Mouse (Mus musculus) kidney, postnatal 10 days (tissue): ENCODE measurements at regions not wholly inside any gene's neighbourhood (a gene's known extent, or its start where the extent isn't known, plus 50 kb on each side); places are given as distances from the start of the nearest gene placed in this dataset.
"Not testable (repeated sequence)": the region's sequence is repeated elsewhere in the genome, so short reads cannot be mapped to it uniquely, and the experiment has no call there.

Experiments used
- DNase-seq: peaks from one replicate; pipeline ENCODE4 v3.0.0; 2021; ENCODE audit warnings: mixed read lengths

- DNase-seq, result peak; percentile 78
Measured at GRCm38 (mm10) chr5:68252671-68253070, 221.0 kb downstream of the Grxcr1 start.

GRCm38 (mm10) chr5:68253476-68253875 is 221.8 kb downstream of the Grxcr1 start:
- no peak for DNase-seq

GRCm38 (mm10) chr5:68254111-68254510 is 222.5 kb downstream of the Grxcr1 start:
- no peak for DNase-seq

- no peak for DNase-seq
Measured at GRCm38 (mm10) chr5:68264206-68264605, 232.6 kb downstream of the Grxcr1 start.

- no peak for DNase-seq
Measured at GRCm38 (mm10) chr5:68274271-68274670, 242.6 kb downstream of the Grxcr1 start.

- no peak for DNase-seq
Measured at GRCm38 (mm10) chr5:68275558-68276263, 244.1 kb downstream of the Grxcr1 start.

GRCm38 (mm10) chr5:68295774-68296173 is 264.1 kb downstream of the Grxcr1 start:
- DNase-seq, result not testable (repeated sequence)

GRCm38 (mm10) chr5:68313187-68313586 is 281.6 kb downstream of the Grxcr1 start:
- no peak for DNase-seq

- DNase-seq, result no peak
Measured at GRCm38 (mm10) chr5:68318979-68319378, 287.3 kb downstream of the Grxcr1 start.

GRCm38 (mm10) chr5:68326998-68327593 is 295.5 kb downstream of the Grxcr1 start:
- DNase-seq, result no peak

- DNase-seq, result no peak
Measured at GRCm38 (mm10) chr5:68329311-68329710, 297.7 kb downstream of the Grxcr1 start.

- no peak for DNase-seq
Measured at GRCm38 (mm10) chr5:68329828-68330227, 298.2 kb downstream of the Grxcr1 start.

- no peak for DNase-seq
Measured at GRCm38 (mm10) chr5:68350921-68351320, 319.3 kb downstream of the Grxcr1 start.

- DNase-seq, result no peak
Measured at GRCm38 (mm10) chr5:68351793-68352192, 320.2 kb downstream of the Grxcr1 start.

- no peak for DNase-seq
Measured at GRCm38 (mm10) chr5:68353211-68353610, 321.6 kb downstream of the Grxcr1 start.

- not testable (repeated sequence) for DNase-seq
Measured at GRCm38 (mm10) chr5:68353816-68354215, 322.2 kb downstream of the Grxcr1 start.

- DNase-seq, result no peak
Measured at GRCm38 (mm10) chr5:68361581-68362211, 330.1 kb downstream of the Grxcr1 start.

GRCm38 (mm10) chr5:68373082-68373481 is 341.4 kb downstream of the Grxcr1 start:
- no peak for DNase-seq
